Mouse (Mus musculus) ES-Bruce4 (cell line): Measurements from ENCODE around the gene Nop14.

Experiments
- CTCF ChIP-seq: IDR thresholded peaks from one replicate; pipeline ENCODE4 v1.8.1; 2011; ENCODE audit warnings: low read depth, low read length
- EP300 ChIP-seq: IDR thresholded peaks from 2 replicates; pipeline ENCODE4 v1.6.1; 2011; ENCODE audit warnings: low read depth, low read length; ENCODE audit not compliant: insufficient read depth
- POLR2A ChIP-seq: IDR thresholded peaks from one replicate; pipeline ENCODE4 v1.8.1; 2011; ENCODE audit warnings: low read length; ENCODE audit not compliant: insufficient read depth

GRCm38 (mm10) chr5:34652961-34653360 lies 7.0 kb downstream of the Nop14 start:
- TF ChIP-seq CTCF (no peak), POLR2A (no peak), EP300 (no peak)
